Mouse (Mus musculus) heart, postnatal 10 days (tissue): ENCODE results near the gene Dusp18. TPM values are rescaled to one million over a fixed set of nuclear protein-coding genes. Genes with fewer than 3 reads are reported as not detected.

Source experiments
- DNase-seq, 2 experiments: peaks; one replicate each; pipeline ENCODE4 v3.0.0; 2021
- intact Hi-C: fragments of 180-260 bp; cut with DNase I; formaldehyde crosslinking; loops from one replicate; pipeline ENCODE4 v1.15.1; 2025
- total RNA-seq, 2 experiments: library from RNA; stranded (reverse); gene quantifications; 2 replicates each; pipeline ENCODE4 v1.2.3; 2021

Gene Dusp18
- total RNA-seq, 2 experiments from 2014 or later = 30.3 to 41.9 TPM

- intact Hi-C loops = no loop called here
- DNase-seq = no peak
These were observed 27.7 kb downstream of the Dusp18 start for GRCm38 (mm10) chr11:3922731-3923130.

- intact Hi-C loops = no loop called here
- DNase-seq = no peak
These were observed 30.9 kb downstream of the Dusp18 start for GRCm38 (mm10) chr11:3925916-3926315.

- intact Hi-C loops = no loop called here
- no peak for DNase-seq
These were observed 35.0 kb downstream of the Dusp18 start for GRCm38 (mm10) chr11:3930019-3930418.

DNA sequence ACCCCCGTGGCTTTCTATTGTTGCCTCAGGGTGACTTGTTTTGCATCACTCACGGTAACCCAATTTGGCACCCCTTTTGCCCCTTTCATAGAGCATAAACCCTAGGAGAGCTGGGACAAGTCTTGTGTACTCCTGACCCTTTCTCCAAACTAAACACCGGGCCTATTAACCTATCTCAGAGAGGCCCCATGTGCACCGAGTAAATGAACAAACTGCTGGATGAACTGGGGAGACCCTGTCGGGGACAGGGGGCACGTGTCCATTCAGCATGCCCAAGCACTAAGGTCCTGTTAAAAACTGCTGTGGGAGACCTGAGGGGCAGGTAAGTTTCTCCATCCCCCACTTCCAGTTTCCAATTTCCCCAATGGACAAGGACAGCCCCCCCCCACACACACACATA, 35.9 kb downstream of the Dusp18 start:
- no peak for DNase-seq
- intact Hi-C loops = no loop called here

- peak; percentile 91 to 94 for DNase-seq
These were observed 36.6 kb downstream of the Dusp18 start, which contains the start of gene Tcn2 for GRCm38 (mm10) chr11:3931511-3932211. Gene Tcn2 (minus strand): TSS chr11:3932159.

DNA sequence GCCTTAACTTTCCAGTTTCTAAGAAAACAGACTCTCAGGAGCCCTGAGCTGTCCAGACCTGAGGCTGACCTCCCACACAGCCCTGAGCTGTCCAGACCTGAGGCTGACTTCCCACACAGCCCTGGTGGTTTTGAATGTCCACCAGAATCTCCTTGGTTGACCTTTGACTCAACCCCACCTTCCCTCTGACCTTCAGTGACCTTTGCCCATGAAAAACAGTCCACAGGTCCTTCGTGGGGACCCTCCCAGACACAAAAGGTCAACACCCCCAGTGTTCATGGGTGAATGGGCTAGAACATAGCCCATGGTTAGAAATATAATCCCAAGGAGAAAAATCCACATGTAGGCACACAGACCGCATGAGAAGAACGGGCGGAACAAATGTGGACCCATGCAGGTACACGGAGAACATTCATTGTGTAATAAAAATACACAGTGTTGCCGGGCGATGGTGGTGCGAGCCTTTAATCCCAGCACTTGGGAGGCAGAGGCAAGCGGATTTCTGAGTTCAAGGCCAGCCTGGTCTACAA, 38.8 kb downstream of the Dusp18 start:
- intact Hi-C loops = no loop called here
- no peak for DNase-seq

More at GRCm38 (mm10) chr11:3931511-3932211, 36.6 kb downstream of the Dusp18 start, which contains the start of gene Tcn2:
- intact Hi-C loops = no loop called here

GRCm38 (mm10) chr11:3935135-3935534, 40.1 kb downstream of the Dusp18 start:
- intact Hi-C loops = no loop called here

GRCm38 (mm10) chr11:3936318-3936717, 41.3 kb downstream of the Dusp18 start:
- DNase-seq = no peak
- intact Hi-C loops = no loop called here

More at GRCm38 (mm10) chr11:3935135-3935534, 40.1 kb downstream of the Dusp18 start:
- no peak for DNase-seq

DNA sequence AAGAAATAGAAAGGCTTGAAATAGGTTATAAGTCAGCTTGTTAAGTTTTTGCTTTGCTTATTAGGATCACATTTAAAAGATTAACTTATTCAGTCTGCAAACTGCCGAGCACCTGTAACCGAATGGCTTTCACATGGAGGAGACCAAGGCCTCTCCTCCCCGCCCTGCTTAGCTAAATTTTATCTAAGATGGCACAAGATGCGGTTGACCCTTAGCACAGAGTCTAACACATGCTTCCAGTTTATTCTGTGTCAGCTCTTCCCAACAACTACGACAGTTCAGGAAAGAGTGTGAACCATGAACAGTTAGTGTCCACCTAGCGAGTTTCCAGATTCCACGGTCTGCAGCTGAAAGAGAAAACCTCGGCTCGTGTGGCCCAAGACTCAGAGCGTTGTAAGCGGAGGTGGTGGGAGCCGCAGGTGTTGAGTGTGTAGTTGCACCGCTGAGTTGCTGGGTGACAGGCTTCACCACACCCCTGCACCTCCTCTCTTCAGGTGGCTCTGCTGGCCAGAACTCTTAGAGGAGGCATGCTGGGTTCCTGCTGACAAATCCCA, 42.4 kb downstream of the Dusp18 start:
- no peak for DNase-seq
- intact Hi-C loops = no loop called here

- DNase-seq = no peak
- intact Hi-C loops = no loop called here
These were observed 46.3 kb downstream of the Dusp18 start for GRCm38 (mm10) chr11:3941371-3941770.

GRCm38 (mm10) chr11:3946386-3946785, 51.3 kb downstream of the Dusp18 start:
- no peak for DNase-seq
- intact Hi-C loops = no loop called here

Other genes with a start within 250 kb of the Dusp18 start
- 10 to 100 TPM; 28.9 to 36.8 TPM for gene Morc2a, start 246.0 kb upstream of the Dusp18 start, total RNA-seq
- 1 to 10 TPM; 5.6 to 6.1 TPM for gene Osbp2, start 31.3 kb upstream of the Dusp18 start, total RNA-seq
- gene 4921536K21Rik, start 142 bp upstream of the Dusp18 start, total RNA-seq = under 1 TPM; 0.32 to 0.38 TPM
- 1 to 10 TPM; 4.3 to 4.7 TPM for gene Slc35e4, start 19.4 kb downstream of the Dusp18 start, total RNA-seq
- 10 to 100 TPM; 50.3 to 50.9 TPM for gene Tcn2, start 36.9 kb downstream of the Dusp18 start, total RNA-seq
- 10 to 100 TPM; 31.8 to 34.0 TPM for gene Pes1, start 68.7 kb downstream of the Dusp18 start, total RNA-seq
- not detected for gene 4930556J24Rik, start 81.5 kb downstream of the Dusp18 start, total RNA-seq
- gene Gal3st1, start 88.4 kb downstream of the Dusp18 start, total RNA-seq = under 1 TPM; 0.12 to 0.36 TPM
- gene Sec14l4, start 136.2 kb downstream of the Dusp18 start, total RNA-seq = under 1 TPM in 1 of 2 experiments, not detected in 1; 0.34 TPM
- gene Sec14l3, start 169.6 kb downstream of the Dusp18 start, total RNA-seq = under 1 TPM in 1 of 2 experiments, not detected in 1; 0.74 TPM
- gene Mtfp1, start 200.2 kb downstream of the Dusp18 start, total RNA-seq = 10 to 100 TPM; 80.7 to 82.0 TPM
- 1 to 10 TPM; 1.3 to 1.4 TPM for gene Sec14l2, start 228.2 kb downstream of the Dusp18 start, total RNA-seq
- 10 to 100 TPM; 17.3 to 18.9 TPM for gene Rnf215, start 240.0 kb downstream of the Dusp18 start, total RNA-seq